Mouse (Mus musculus): ENCODE results near the gene Map3k15.

GRCm38 (mm10) chrX:160107817-160108216 is 119.6 kb downstream of the Map3k15 start:
- no peak for TF ChIP-seq POLR2A (IDR thresholded peaks at IDR 0.05; ENCODE audit: control insufficient read depth, low read depth, low read length)
- no peak for TF ChIP-seq CTCF (IDR thresholded peaks at IDR 0.05; ENCODE audit: control insufficient read depth, insufficient read depth, insufficient replicate concordance, low read depth, low read length)
